Mouse (Mus musculus) cortical plate, adult 2 months (tissue): ENCODE measurements around the gene Ddx46. TPM values are rescaled to one million over a fixed set of nuclear protein-coding genes. Genes with fewer than 3 reads are reported as not detected.

Experiments
- H3K27ac ChIP-seq: fragments of 200-500 bp; 2 replicates; pipeline ENCODE4 v1.5.1; 2012; ENCODE audit warnings: low read length, control low read depth, inconsistent platforms; ENCODE audit not compliant: insufficient read depth
- H3K4me1 ChIP-seq: fragments of 200-500 bp; 2 replicates; pipeline ENCODE4 v1.6.1; 2011; ENCODE audit warnings: low read length; ENCODE audit not compliant: control insufficient read depth, insufficient read depth
- H3K4me3 ChIP-seq: fragments of 200-500 bp; 2 replicates; pipeline ENCODE4 v1.5.1; 2011; ENCODE audit warnings: mild to moderate bottlenecking, low read length, control low read depth; ENCODE audit not compliant: insufficient read depth
- CTCF ChIP-seq: fragments of 200-500 bp; IDR thresholded peaks from 2 replicates; pipeline ENCODE4 v1.5.1; 2011; ENCODE audit warnings: mild to moderate bottlenecking, control low read depth, low read length; ENCODE audit not compliant: insufficient read depth; ENCODE audit errors: extremely low read depth
- POLR2A ChIP-seq: fragments of 200-500 bp; IDR thresholded peaks from 2 replicates; pipeline ENCODE4 v1.6.1; 2011; ENCODE audit warnings: mild to moderate bottlenecking, low read length, control low read depth; ENCODE audit not compliant: insufficient read depth; ENCODE audit errors: extremely low read depth
- polyA plus RNA-seq: library from polyadenylated mRNA; depleted of rRNA; stranded (reverse); fragments of >200 nt; gene quantifications from 2 replicates; pipeline ENCODE4 v1.2.3, GENCODE M21; 2012; rRNA removed

The Ddx46 gene
- polyA plus RNA-seq = 44.5 and 48.3 TPM in 2 replicates

- TF ChIP-seq POLR2A (peak; percentile 87), CTCF (peak; percentile 48)
- Histone ChIP-seq H3K4me1 (0 out of 2 replicates have a peak, but pooled peaks cover 3% of the 10 kb centered on the region), H3K4me3 (peak within 1 kb of the TSS; percentile 62), H3K27ac (no peak within 1 kb of the TSS)
These were observed at the start of gene Ddx46 for GRCm38 (mm10) chr13:55634639-55635127. Gene Ddx46 (plus strand): TSS chr13:55635027.

DNA sequence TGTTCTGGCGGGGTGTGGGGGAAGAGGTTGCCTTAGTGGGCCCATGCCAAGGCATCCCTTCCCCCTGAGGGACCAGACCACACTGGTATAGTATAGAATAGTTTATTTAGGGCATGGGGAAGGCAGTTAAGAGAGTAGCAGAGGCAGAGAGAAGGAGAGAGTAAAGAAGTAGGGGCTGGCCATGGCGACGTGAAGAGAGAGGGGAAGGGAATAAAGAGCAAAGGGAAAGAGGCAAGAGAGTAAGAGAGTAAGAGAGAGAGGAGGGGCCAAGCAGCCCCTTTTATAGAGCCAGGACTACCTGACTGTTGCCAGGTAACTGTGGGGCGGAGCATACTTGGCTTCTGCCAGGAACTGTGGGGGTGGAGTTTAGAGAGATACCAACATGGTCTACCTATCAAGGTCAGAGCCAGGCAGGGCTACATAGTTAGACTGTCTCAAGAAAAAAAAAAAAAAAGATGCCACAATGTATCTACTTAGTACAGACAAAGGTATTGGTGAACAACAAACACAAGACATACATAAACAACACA lies 42.8 kb upstream of the Ddx46 start:
- peaks cover 2% of the 10 kb centered on the region; the same call in 1 of the 2 replicates for H3K4me1 ChIP-seq
- no peak for TF ChIP-seq CTCF
- no peak for TF ChIP-seq POLR2A
- no peak overlapping the region for H3K27ac ChIP-seq
- no peak overlapping the region; the same call in 1 of the 2 replicates for H3K4me3 ChIP-seq

DNA sequence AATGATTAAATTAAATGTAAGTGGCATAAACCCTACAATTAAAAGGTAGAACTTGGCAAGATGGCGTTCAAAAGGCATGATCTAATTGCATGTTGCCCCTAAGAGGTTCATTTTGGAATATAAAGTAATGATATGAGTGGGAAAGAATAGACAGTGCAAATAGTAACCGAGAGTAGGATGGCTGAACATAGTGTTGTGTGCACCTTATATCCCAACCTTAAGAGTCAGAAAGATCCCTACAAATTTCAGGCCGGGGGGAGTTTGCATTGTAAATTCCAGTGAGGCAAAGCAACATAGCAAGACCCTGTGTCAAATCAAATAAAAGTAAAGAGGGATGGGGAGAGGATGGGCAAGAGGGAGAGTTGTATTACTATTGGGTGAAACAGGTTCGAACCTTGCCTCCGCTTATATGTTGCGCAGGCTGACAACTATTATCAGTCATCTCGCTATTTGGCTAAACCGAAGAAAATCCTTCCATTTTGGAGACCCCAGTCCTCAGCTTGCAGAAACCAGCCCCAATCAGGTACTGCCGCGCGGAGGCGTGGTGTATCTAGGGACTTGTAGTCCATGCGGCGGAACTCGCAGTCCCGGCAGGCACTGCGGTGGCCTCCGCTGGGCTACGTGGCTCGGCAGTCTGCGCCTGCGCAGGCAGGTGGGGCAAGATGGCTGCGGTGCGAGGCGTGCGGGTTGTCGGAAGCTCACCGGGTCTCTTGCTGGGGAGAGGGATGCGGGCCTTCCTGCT lies 42.1 kb upstream of the Ddx46 start:
- Histone ChIP-seq H3K4me1 (peaks cover 2% of the 10 kb centered on the region; the same call in 1 of the 2 replicates), H3K4me3 (peak overlapping the region; percentile 52), H3K27ac (peak overlapping the region; percentile 33; the same call in 1 of the 2 replicates)
- peak; percentile 94 for TF ChIP-seq POLR2A
- TF ChIP-seq CTCF = no peak

- Histone ChIP-seq H3K4me1 (peaks cover 2% of the 10 kb centered on the region; the same call in 1 of the 2 replicates), H3K27ac (peak overlapping the region; percentile 24; the same call in 1 of the 2 replicates), H3K4me3 (peak overlapping the region; percentile 52)
- TF ChIP-seq POLR2A (no peak), CTCF (no peak)
These were observed 41.5 kb upstream of the Ddx46 start for GRCm38 (mm10) chr13:55593254-55593747.

GRCm38 (mm10) chr13:55595375-55595774 lies 39.5 kb upstream of the Ddx46 start:
- TF ChIP-seq CTCF = no peak
- TF ChIP-seq POLR2A = no peak
- Histone ChIP-seq H3K4me3 (no peak overlapping the region; the same call in 1 of the 2 replicates), H3K4me1 (peaks cover 5% of the 10 kb centered on the region; the same call in 1 of the 2 replicates), H3K27ac (no peak overlapping the region)

- no peak overlapping the region for H3K4me3 ChIP-seq
- no peak overlapping the region for H3K27ac ChIP-seq
- no peak for TF ChIP-seq CTCF
- no peak for TF ChIP-seq POLR2A
- peaks cover 5% of the 10 kb centered on the region; the same call in 1 of the 2 replicates for H3K4me1 ChIP-seq
These were observed 38.0 kb upstream of the Ddx46 start for GRCm38 (mm10) chr13:55596802-55597201.

DNA sequence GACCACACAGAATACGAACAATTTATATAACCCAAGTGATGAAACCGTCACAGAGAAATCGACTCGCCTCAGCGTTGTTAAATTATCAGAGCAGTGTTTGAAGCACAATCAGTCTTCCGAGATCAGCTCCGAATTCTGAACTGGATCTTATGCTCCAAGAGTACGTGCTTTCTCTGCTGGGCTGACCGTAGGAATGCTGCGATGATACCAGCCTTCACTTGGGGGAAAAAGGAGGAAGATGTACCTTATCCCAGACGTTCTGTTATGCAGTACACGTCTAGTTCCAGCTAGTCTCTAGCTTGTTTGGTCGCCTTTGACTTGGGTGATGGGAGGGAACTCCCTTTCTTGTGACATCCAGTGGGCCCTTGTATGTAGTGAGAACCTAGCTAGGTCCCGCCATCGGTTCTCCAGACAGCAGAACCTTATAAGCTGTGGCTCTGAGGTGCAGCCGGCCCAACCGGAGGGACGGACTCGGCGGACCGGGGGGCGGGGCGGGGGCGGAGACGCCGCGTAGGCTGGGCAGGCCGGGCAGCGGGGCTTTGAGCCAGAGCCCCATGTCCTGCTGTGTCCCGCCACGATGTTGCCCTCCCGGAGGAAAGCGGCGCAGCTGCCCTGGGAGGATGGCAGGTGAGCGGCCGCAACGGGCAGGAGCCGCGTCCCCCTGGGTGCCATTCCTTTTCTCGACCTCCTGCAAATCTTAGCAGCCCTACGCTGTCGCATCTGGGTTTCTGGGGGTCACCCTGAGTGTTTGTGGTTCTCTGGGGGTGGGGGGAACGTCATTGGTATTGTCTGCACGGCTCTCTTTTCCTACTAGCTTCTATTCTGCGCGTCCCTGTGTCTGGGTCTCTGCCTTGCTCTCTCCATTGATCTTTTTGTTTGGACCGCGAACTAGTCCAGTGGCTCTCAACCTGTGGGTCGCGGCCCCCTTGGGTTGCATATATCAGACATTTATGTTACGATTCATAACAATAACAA lies 35.0 kb upstream of the Ddx46 start, which contains the start of gene B4galt7:
B4galt7 (plus strand) TSS at position 331 of the 975 bp plus-strand sequence.
- Histone ChIP-seq H3K4me3 (peak within 1 kb of the TSS; percentile 80), H3K4me1 (peaks cover 3% of the 10 kb centered on the region; the same call in 1 of the 2 replicates), H3K27ac (peak within 1 kb of the TSS; percentile 36; the same call in 1 of the 2 replicates)
- TF ChIP-seq CTCF (no peak), POLR2A (peak; percentile 47; the same call in 1 of the 2 replicates)

- Histone ChIP-seq H3K4me3 (peak overlapping the region; percentile 80), H3K27ac (no peak overlapping the region), H3K4me1 (peaks cover 3% of the 10 kb centered on the region; the same call in 1 of the 2 replicates)
- TF ChIP-seq CTCF (no peak), POLR2A (no peak)
These were observed 34.2 kb upstream of the Ddx46 start for GRCm38 (mm10) chr13:55600657-55601056.
